Mouse (Mus musculus) olfactory bulb, adult 2 months (tissue): Measurements from ENCODE around the gene Wdr38.

Experiments
- CTCF ChIP-seq: fragments of 200-500 bp; IDR thresholded peaks from 2 replicates; pipeline ENCODE4 v1.5.1; 2012; ENCODE audit warnings: low read depth, mild to moderate bottlenecking, low read length, moderate library complexity; ENCODE audit not compliant: insufficient read depth
- POLR2A ChIP-seq: fragments of 200-500 bp; IDR thresholded peaks from 2 replicates; pipeline ENCODE4 v1.6.1; 2012; ENCODE audit warnings: mild to moderate bottlenecking, low read depth, low read length, moderate library complexity; ENCODE audit not compliant: insufficient read depth

DNA sequence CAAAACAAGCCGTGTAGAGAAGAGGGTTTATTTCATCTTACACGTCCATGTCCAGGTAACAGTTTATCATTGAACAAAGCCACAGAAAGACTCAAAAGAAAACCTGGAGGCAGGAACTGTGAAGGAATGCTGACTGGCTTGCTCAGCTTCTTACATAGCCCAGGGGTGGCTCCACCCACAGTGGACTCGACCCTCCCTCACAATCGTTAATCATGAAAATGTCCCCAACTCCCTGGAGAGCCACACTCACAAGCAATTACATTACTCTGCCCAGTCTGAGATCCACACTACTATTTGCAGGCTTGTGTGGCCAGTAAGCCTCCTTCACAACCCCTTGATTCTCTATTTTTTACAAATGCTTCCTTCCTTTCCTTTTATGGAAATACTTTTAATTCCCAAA is 33.1 kb upstream of the Wdr38 start:
- TF ChIP-seq POLR2A = no peak
- no peak for TF ChIP-seq CTCF
